Mouse (Mus musculus): ENCODE measurements at regions not wholly inside any gene's neighbourhood (a gene's known extent, or its start where the extent isn't known, plus 50 kb on each side); places are given as distances from the start of the nearest gene placed in this dataset.
A peak's percentile ranks its signal among the peaks of the same experiment; 100 is the strongest.

- DNase-seq, result no peak
Measured at GRCm38 (mm10) chr5:64666256-64666655, 136.9 kb upstream of the Klf3 start.

GRCm38 (mm10) chr5:64667053-64667452 lies 136.1 kb upstream of the Klf3 start:
- DNase-seq, result no peak

- DNase-seq, result no peak
Measured at GRCm38 (mm10) chr5:64673861-64674260, 129.3 kb upstream of the Klf3 start.

GRCm38 (mm10) chr5:64676214-64676945 lies 126.8 kb upstream of the Klf3 start:
- DNase-seq, result peak; percentile 19

GRCm38 (mm10) chr5:64676946-64677588 lies 126.1 kb upstream of the Klf3 start:
- DNase-seq, result no peak

- no peak for DNase-seq
Measured at GRCm38 (mm10) chr5:64678706-64679105, 124.5 kb upstream of the Klf3 start.

- DNase-seq, result no peak
Measured at GRCm38 (mm10) chr5:64679996-64680625, 123.1 kb upstream of the Klf3 start.

- DNase-seq, result no peak
Measured at GRCm38 (mm10) chr5:64681161-64681560, 122.0 kb upstream of the Klf3 start.

- DNase-seq, result no peak
Measured at GRCm38 (mm10) chr5:64682326-64682845, 120.8 kb upstream of the Klf3 start.

GRCm38 (mm10) chr5:64683419-64683818 lies 119.8 kb upstream of the Klf3 start:
- DNase-seq, result no peak

GRCm38 (mm10) chr5:64684275-64684674 lies 118.9 kb upstream of the Klf3 start:
- no peak for DNase-seq

GRCm38 (mm10) chr5:64690148-64690547 lies 113.0 kb upstream of the Klf3 start:
- no peak for DNase-seq

GRCm38 (mm10) chr5:64691406-64692100 lies 111.6 kb upstream of the Klf3 start:
- DNase-seq, result no peak

- no peak for DNase-seq
Measured at GRCm38 (mm10) chr5:64692335-64692734, 110.9 kb upstream of the Klf3 start.

- DNase-seq, result no peak
Measured at GRCm38 (mm10) chr5:64693616-64694015, 109.6 kb upstream of the Klf3 start.

GRCm38 (mm10) chr5:64694606-64695005 lies 108.6 kb upstream of the Klf3 start:
- DNase-seq, result no peak

- DNase-seq, result no peak
Measured at GRCm38 (mm10) chr5:64696099-64696498, 107.1 kb upstream of the Klf3 start.

- no peak for DNase-seq
Measured at GRCm38 (mm10) chr5:64697466-64697865, 105.7 kb upstream of the Klf3 start.

- no peak for DNase-seq
Measured at GRCm38 (mm10) chr5:64698458-64699116, 104.6 kb upstream of the Klf3 start.

GRCm38 (mm10) chr5:64700030-64700429 lies 103.2 kb upstream of the Klf3 start:
- no peak for DNase-seq

- DNase-seq, result no peak
Measured at GRCm38 (mm10) chr5:64701219-64701779, 101.9 kb upstream of the Klf3 start.

GRCm38 (mm10) chr5:64701780-64702231 lies 101.4 kb upstream of the Klf3 start:
- DNase-seq, result peak in 1 of 2 experiments; percentile 3
